Mouse (Mus musculus) hindbrain, embryonic 10.5 days (tissue): ENCODE data around the gene Trak1. TPM values are rescaled to one million over a fixed set of nuclear protein-coding genes. Genes with fewer than 3 reads are reported as not detected.
A peak's percentile ranks its signal among the peaks of the same experiment; 100 is the strongest.

Experiments
- DNase-seq: peaks from one replicate; pipeline ENCODE4 v3.0.0-alpha.2; 2017; ENCODE audit warnings: low spot score
- H3K27ac ChIP-seq: fragments of 300-500 bp; sonication (generic); 2 replicates; pipeline ENCODE4 v1.5.1; 2016; ENCODE audit warnings: mild to moderate bottlenecking, moderate library complexity
- H3K27me3 ChIP-seq: fragments of 300-500 bp; sonication (generic); 2 replicates; pipeline ENCODE4 v1.6.1; 2016; ENCODE audit warnings: mild to moderate bottlenecking; ENCODE audit not compliant: poor library complexity, insufficient read depth, severe bottlenecking
- H3K36me3 ChIP-seq: fragments of 300-500 bp; sonication (generic); 2 replicates; pipeline ENCODE4 v1.6.1; 2016; ENCODE audit warnings: mild to moderate bottlenecking, moderate library complexity
- H3K4me1 ChIP-seq: fragments of 300-500 bp; sonication (generic); replicated peaks from 2 replicates; pipeline ENCODE4 v1.6.1; 2016; ENCODE audit warnings: mild to moderate bottlenecking
- H3K4me3 ChIP-seq: fragments of 300-500 bp; sonication (generic); 2 replicates; pipeline ENCODE4 v1.5.1; 2016; ENCODE audit warnings: mild to moderate bottlenecking, moderate library complexity
- H3K9me3 ChIP-seq: fragments of 300-500 bp; sonication (generic); 2 replicates; pipeline ENCODE4 v1.6.1; 2016; ENCODE audit warnings: mild to moderate bottlenecking, moderate library complexity
- WGBS: fragments of 180-500 bp; shearing (Covaris S2); methylation state at CpG from one replicate; pipeline ENCODE4 v1.1.7; 2016; 5-methylcytosine and 5-hydroxymethylcytosine counted together
- polyA plus RNA-seq: library from polyadenylated mRNA; unstranded; fragments of >200 nt; fragmentation: Nextera tagmentation; extraction: Ambion mirVana; gene quantifications from 2 replicates; pipeline ENCODE4 v1.2.1, GENCODE M21; 2016

The Trak1 gene
- polyA plus RNA-seq, 1 experiment from 2014 or later, result 33.1 TPM

GRCm38 (mm10) chr9:121487216-121487615, 189.9 kb downstream of the Trak1 start:
- H3K27ac ChIP-seq, result no peak overlapping the region
- H3K27me3 ChIP-seq, result peaks cover 16% of the 10 kb centered on the region
- WGBS, result 70% methylated on average over 7 of the region's 7 CpGs
- H3K36me3 ChIP-seq, result no peaks in the 10 kb centered on the region
- 0 out of 2 replicates have a peak, but pooled peaks cover 3% of the 10 kb centered on the region for H3K4me1 ChIP-seq
- H3K4me3 ChIP-seq, result no peak overlapping the region
- no peak for DNase-seq
- H3K9me3 ChIP-seq, result no peaks in the 10 kb centered on the region

GRCm38 (mm10) chr9:121491592-121492240, 194.4 kb downstream of the Trak1 start:
- WGBS, result 75% methylated on average over 11 of the region's 11 CpGs
- no peak overlapping the region for H3K4me3 ChIP-seq
- H3K27ac ChIP-seq, result no peak overlapping the region
- H3K9me3 ChIP-seq, result no peaks in the 10 kb centered on the region
- no peaks in the 10 kb centered on the region for H3K36me3 ChIP-seq
- H3K4me1 ChIP-seq, result peaks cover 26% of the 10 kb centered on the region
- H3K27me3 ChIP-seq, result peaks cover 61% of the 10 kb centered on the region
- DNase-seq, result no peak

DNA sequence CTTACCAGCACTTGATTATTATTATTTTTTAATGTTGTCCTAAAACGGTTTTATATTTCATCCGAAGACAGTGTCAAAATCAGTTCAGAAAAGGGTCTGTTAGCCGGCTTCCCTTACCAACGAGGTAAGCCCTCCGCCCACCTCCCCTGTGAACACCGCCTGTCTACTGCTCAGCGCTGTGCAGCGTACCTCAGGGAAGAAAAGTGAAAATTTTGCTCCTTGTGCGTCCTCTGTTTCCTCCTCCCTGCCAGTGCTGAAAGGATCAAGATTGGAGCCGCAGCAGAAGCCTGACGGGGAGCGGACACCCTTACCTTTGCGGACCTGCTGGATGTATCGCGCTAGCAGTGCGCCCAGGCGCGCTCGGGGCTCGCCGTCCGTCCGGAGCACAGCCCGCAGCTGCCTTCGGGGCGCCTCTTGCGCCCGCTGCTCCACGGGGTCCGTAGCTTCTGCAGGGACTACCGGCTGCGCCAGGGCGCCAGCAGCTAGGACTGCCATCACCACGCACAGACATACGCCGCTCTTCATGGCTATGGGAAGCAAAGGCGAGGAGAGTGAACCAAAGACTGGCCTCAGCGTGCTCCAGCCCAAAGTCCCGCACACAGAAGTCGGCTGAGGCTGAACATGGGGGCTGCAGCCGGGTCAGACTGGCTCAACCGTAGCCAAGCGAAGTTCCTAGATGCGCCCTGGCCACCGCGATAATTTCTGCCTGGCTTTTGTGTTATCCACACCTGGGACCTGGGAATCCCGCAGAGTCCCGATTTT, 196.9 kb downstream of the Trak1 start:
- Histone ChIP-seq H3K27me3 (peaks cover 73% of the 10 kb centered on the region), H3K4me1 (peaks cover 26% of the 10 kb centered on the region), H3K27ac (peak overlapping the region; percentile 1; the same call in 1 of the 2 replicates), H3K9me3 (no peaks in the 10 kb centered on the region), H3K4me3 (peak overlapping the region; percentile 49), H3K36me3 (no peaks in the 10 kb centered on the region)
- 2% methylated on average over 48 of the region's 48 CpGs for WGBS
- DNase-seq, result peak; percentile 47

DNA sequence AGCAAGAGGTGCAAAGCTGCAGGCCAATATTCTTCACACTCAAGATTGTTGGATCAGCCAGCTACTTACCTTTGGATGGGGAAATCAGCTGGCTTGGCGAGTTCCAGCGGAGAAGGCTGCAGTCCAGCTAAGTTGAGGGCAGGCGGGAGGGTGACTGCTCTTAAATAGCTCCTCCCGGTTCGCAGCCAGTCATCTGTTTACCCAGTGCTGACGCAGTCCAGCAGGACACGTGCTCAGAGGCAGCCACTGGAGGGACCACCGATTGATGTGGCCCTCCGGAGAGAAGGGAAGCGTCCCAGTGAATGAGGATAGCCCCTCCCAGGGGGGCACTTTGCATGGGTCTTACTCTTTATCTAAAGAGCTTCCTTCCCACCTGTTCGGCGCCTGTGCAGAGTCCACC, 198.2 kb downstream of the Trak1 start, which contains the start of gene Cck:
Gene Cck (minus strand): TSS at position 166 of the 400 bp plus-strand sequence.
- peak; percentile 48 for DNase-seq
- H3K36me3 ChIP-seq, result no peaks in the 10 kb centered on the region
- peaks cover 26% of the 10 kb centered on the region for H3K4me1 ChIP-seq
- no peaks in the 10 kb centered on the region for H3K9me3 ChIP-seq
- peaks cover 65% of the 10 kb centered on the region for H3K27me3 ChIP-seq
- H3K4me3 ChIP-seq, result peak within 1 kb of the TSS; percentile 49
- no peak within 1 kb of the TSS; the same call in 1 of the 2 replicates for H3K27ac ChIP-seq
- WGBS, result 2% methylated on average over 12 of the region's 12 CpGs

- H3K27ac ChIP-seq, result no peak overlapping the region
- WGBS, result 26% methylated on average over 10 of the region's 10 CpGs
- no peaks in the 10 kb centered on the region for H3K36me3 ChIP-seq
- no peaks in the 10 kb centered on the region for H3K9me3 ChIP-seq
- H3K4me3 ChIP-seq, result no peak overlapping the region
- peaks cover 64% of the 10 kb centered on the region for H3K27me3 ChIP-seq
- DNase-seq, result no peak
- H3K4me1 ChIP-seq, result peaks cover 26% of the 10 kb centered on the region
Observed at GRCm38 (mm10) chr9:121496102-121496501, 198.8 kb downstream of the Trak1 start.

DNA sequence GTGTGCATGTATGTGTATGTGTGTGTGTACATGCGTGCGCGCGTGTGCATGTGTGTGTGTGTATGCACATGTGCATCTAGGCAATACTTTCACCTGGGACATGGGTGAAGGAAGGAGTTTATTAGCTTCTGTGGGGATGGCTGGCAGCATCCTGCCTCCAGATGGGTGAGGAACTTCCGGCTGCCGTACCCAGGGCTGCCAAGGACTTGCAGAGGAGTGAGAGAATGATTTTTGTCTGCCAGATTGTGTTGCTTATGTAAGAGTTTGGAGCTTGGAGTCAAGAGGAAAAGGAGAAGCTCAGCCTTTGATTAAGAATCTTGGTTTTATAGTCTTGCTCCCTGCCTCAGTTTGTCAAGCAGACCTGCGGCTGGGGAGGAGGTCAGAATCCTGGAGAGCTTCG, 208.0 kb downstream of the Trak1 start:
- H3K4me3 ChIP-seq, result no peak overlapping the region
- WGBS, result 91% methylated on average over 8 of the region's 8 CpGs
- H3K9me3 ChIP-seq, result no peaks in the 10 kb centered on the region
- H3K27ac ChIP-seq, result no peak overlapping the region
- no peak for DNase-seq
- H3K27me3 ChIP-seq, result no peaks in the 10 kb centered on the region
- H3K4me1 ChIP-seq, result no peaks in the 10 kb centered on the region
- no peaks in the 10 kb centered on the region for H3K36me3 ChIP-seq

DNA sequence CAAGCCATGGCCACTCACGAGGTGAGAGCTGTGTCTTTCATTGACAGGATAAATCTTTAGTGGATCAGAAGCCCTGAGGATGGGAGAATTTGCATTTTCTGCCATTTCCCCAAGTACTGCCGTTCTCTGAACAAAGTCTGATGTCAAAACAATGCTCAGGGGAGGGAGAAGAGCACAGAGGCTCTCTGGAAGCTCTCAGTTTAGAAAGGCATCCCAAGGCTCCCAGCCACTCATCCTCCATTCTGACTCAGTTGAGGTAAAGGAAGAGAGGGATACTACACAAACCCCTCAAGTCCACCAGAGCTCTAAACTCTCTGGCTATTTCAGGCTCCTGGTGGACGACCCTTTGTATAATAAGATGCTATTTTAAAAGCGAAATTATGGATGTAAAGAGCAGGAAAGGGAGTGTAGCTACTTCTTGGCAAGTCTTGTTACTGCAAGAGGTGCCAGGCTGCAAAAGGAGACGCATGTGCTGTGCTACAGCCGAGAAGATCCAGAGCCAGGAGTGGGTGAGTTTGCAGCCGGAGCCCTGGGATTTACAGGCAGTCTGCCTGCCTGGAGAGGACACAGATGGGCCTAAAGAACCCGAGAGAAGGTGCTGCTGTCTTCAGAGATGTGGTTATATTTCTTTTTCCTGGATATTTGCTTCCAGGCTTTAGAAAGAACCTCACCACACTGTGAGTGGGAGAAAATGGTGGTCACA, 209.3 kb downstream of the Trak1 start:
- H3K4me3 ChIP-seq, result no peak overlapping the region
- no peaks in the 10 kb centered on the region for H3K36me3 ChIP-seq
- H3K27ac ChIP-seq, result no peak overlapping the region
- no peaks in the 10 kb centered on the region for H3K27me3 ChIP-seq
- WGBS, result 70% methylated on average over 8 of the region's 8 CpGs
- no peak for DNase-seq
- H3K9me3 ChIP-seq, result no peaks in the 10 kb centered on the region
- H3K4me1 ChIP-seq, result no peaks in the 10 kb centered on the region

- Histone ChIP-seq H3K27ac (no peak overlapping the region), H3K27me3 (no peaks in the 10 kb centered on the region; the same call in 1 of the 2 replicates), H3K36me3 (no peaks in the 10 kb centered on the region), H3K9me3 (no peaks in the 10 kb centered on the region), H3K4me3 (no peak overlapping the region), H3K4me1 (peaks cover 7% of the 10 kb centered on the region; the same call in 1 of the 2 replicates)
- DNase-seq, result no peak
- WGBS, result 88% methylated on average over 4 of the region's 4 CpGs
Observed at GRCm38 (mm10) chr9:121511911-121512310, 214.6 kb downstream of the Trak1 start.

DNA sequence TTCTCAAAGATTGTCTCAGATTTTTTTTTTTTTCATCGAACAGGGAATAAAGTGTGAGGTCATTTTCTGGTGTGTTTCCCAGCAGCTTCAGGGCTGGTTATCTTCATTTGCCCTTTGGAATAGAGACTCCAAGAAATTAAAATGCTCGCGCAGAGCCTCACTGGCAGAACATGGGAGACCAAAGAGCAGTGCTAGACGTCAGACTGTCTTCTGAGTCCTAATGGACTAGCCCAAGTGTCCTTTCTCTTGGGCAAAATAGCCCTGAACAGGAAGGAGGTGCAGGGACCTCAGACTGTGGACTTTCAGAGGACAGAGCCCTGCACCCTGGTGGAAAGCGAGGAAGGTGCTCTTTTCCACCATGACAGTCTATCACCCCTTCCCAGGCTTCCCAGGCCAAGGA, 217.2 kb downstream of the Trak1 start:
- H3K27me3 ChIP-seq, result no peaks in the 10 kb centered on the region; the same call in 1 of the 2 replicates
- no peaks in the 10 kb centered on the region for H3K9me3 ChIP-seq
- H3K4me1 ChIP-seq, result peaks cover 7% of the 10 kb centered on the region; the same call in 1 of the 2 replicates
- no peaks in the 10 kb centered on the region for H3K36me3 ChIP-seq
- 86% methylated on average over 5 of the region's 5 CpGs for WGBS
- DNase-seq, result no peak
- H3K4me3 ChIP-seq, result no peak overlapping the region
- H3K27ac ChIP-seq, result peak overlapping the region; percentile 35; the same call in 1 of the 2 replicates

- Histone ChIP-seq H3K27ac (no peak overlapping the region), H3K4me3 (no peak overlapping the region), H3K4me1 (peaks cover 11% of the 10 kb centered on the region; the same call in 1 of the 2 replicates), H3K36me3 (no peaks in the 10 kb centered on the region), H3K9me3 (no peaks in the 10 kb centered on the region), H3K27me3 (no peaks in the 10 kb centered on the region; the same call in 1 of the 2 replicates)
- DNase-seq, result no peak
- 87% methylated on average over 5 of the region's 5 CpGs for WGBS
Observed at GRCm38 (mm10) chr9:121520047-121520446, 222.7 kb downstream of the Trak1 start.
